ENCODE assay signal across 8 mouse cellular contexts in genomic region chr17:33629487-33630125, GRCm38 (mm10). TPM values are rescaled to one million over a fixed set of nuclear protein-coding genes. Genes with fewer than 3 reads are reported as not detected.
DNase-seq lines count a peak whose midpoint lies in the region; ATAC-seq and TF ChIP-seq lines count a peak whose summit lies in the region.

No protein-coding gene starts in this region.

- peaks cover 28% of the 10 kb centered on the region for H3K4me1 ChIP-seq in cerebellum, adult 2 months (ENCODE audit: control insufficient read depth, insufficient read depth, low read length)
- H3K4me1 ChIP-seq in spleen, adult 2 months (ENCODE audit: control insufficient read depth, insufficient read depth, insufficient read length), result peaks cover 6% of the 10 kb centered on the region; the same call in 1 of the 2 replicates
- peaks cover 35% of the 10 kb centered on the region for H3K4me1 ChIP-seq in hindbrain, embryonic 15.5 days (replicated peaks)
- peaks cover 19% of the 10 kb centered on the region for H3K4me1 ChIP-seq in midbrain, embryonic 16.5 days (ENCODE audit: control insufficient read depth, insufficient read depth, low read length)

- DNase-seq in cerebellum, adult 2 months, result peak; percentile 33 to 44
- no peak for DNase-seq in cerebellum, postnatal 4 days (ENCODE audit: low spot score in 2 of 2)
- DNase-seq in spleen, adult 2 months (ENCODE audit: low read depth in 1 of 2, low spot score in 2 of 2), result no peak
- DNase-seq in spleen, postnatal 14 days (ENCODE audit: low spot score in 2 of 2), result no peak
- no peak for DNase-seq in gastrocnemius, postnatal 36 days

- H3K27me3 ChIP-seq in cerebellum, adult 2 months (ENCODE audit: control insufficient read depth, insufficient read depth, low read length), result no peaks in the 10 kb centered on the region
- no peaks in the 10 kb centered on the region for H3K27me3 ChIP-seq in spleen, adult 2 months (ENCODE audit: control insufficient read depth, insufficient read depth, low read length)
- H3K27me3 ChIP-seq in hindbrain, embryonic 15.5 days, result no peaks in the 10 kb centered on the region
- H3K27me3 ChIP-seq in midbrain, embryonic 16.5 days (ENCODE audit: control insufficient read depth, insufficient read depth, low read depth, low read length), result no peaks in the 10 kb centered on the region

- H3K4me3 ChIP-seq in cerebellum, adult 2 months (replicated peaks; ENCODE audit: insufficient read depth, low read depth, low read length), result peak overlapping the region; percentile 89
- peak overlapping the region; percentile 100 for H3K4me3 ChIP-seq in spleen, adult 2 months (ENCODE audit: extremely low read depth, insufficient read depth, insufficient read length)
- H3K4me3 ChIP-seq in hindbrain, embryonic 15.5 days, result peak overlapping the region; percentile 72
- peak overlapping the region; percentile 73 for H3K4me3 ChIP-seq in midbrain, embryonic 16.5 days (ENCODE audit: low read depth, low read length)

- no peak for TF ChIP-seq POLR2A in cerebellum, adult 2 months (IDR thresholded peaks at IDR 0.05; ENCODE audit: borderline replicate concordance, insufficient read depth, low read length)
- TF ChIP-seq POLR2A in spleen, adult 2 months (IDR thresholded peaks at IDR 0.05; ENCODE audit: low read depth, low read length), result no peak

- WGBS in cerebellum, adult 2 months, result 51% methylated on average over 12 of the region's 12 CpGs
- WGBS in spleen, adult 2 months, result 68% methylated on average over 12 of the region's 12 CpGs
- 72% methylated on average over 12 of the region's 12 CpGs for WGBS in hindbrain, embryonic 15.5 days
- WGBS in midbrain, embryonic 16.5 days, result 75% methylated on average over 12 of the region's 12 CpGs

- intact Hi-C loops in gastrocnemius, postnatal 36 days (cut with DNase I), result no loop called here

- H3K4me2 ChIP-seq in hindbrain, embryonic 15.5 days, result peak overlapping the region; percentile 89
- H3K4me2 ChIP-seq in midbrain, embryonic 16.5 days (ENCODE audit: low read length), result peak overlapping the region; percentile 89

- no peak for TF ChIP-seq CTCF in cerebellum, adult 2 months (IDR thresholded peaks at IDR 0.05; ENCODE audit: borderline replicate concordance, insufficient read depth, low read depth, low read length)
- no peak for TF ChIP-seq CTCF in spleen, adult 2 months (IDR thresholded peaks at IDR 0.05; ENCODE audit: extremely low read depth, insufficient read depth, insufficient read length, insufficient replicate concordance)

- ATAC-seq in hindbrain, embryonic 15.5 days (ENCODE audit: low FRiP score, low read depth), result peak; percentile 21
- peak; percentile 27 for ATAC-seq in midbrain, embryonic 16.5 days
- ATAC-seq in CD4-positive, CD25-positive, alpha-beta regulatory T cell, adult 4 months, result no peak

- peaks cover 10% of the 10 kb centered on the region for H3K36me3 ChIP-seq in spleen, adult 2 months (ENCODE audit: control insufficient read depth, insufficient read depth, low read length)
- no peaks in the 10 kb centered on the region for H3K36me3 ChIP-seq in hindbrain, embryonic 15.5 days
- peaks cover 3% of the 10 kb centered on the region for H3K36me3 ChIP-seq in midbrain, embryonic 16.5 days (ENCODE audit: control insufficient read depth, insufficient read depth, low read length)

- peak overlapping the region; percentile 78 for H3K9ac ChIP-seq in hindbrain, embryonic 15.5 days
- H3K9ac ChIP-seq in midbrain, embryonic 16.5 days (ENCODE audit: low read depth, low read length), result peak overlapping the region; percentile 87

- H3K27ac ChIP-seq in cerebellum, adult 2 months (ENCODE audit: insufficient read depth, low read length), result peak overlapping the region; percentile 34; the same call in 1 of the 2 replicates
- H3K27ac ChIP-seq in spleen, adult 2 months (ENCODE audit: insufficient read depth, low read length), result peak overlapping the region; percentile 100
- H3K27ac ChIP-seq in hindbrain, embryonic 15.5 days (replicated peaks), result peak overlapping the region; percentile 98
- peak overlapping the region; percentile 98 for H3K27ac ChIP-seq in midbrain, embryonic 16.5 days (ENCODE audit: low read length)

- no peaks in the 10 kb centered on the region for H3K9me3 ChIP-seq in hindbrain, embryonic 15.5 days
- no peaks in the 10 kb centered on the region for H3K9me3 ChIP-seq in midbrain, embryonic 16.5 days (replicated peaks; ENCODE audit: control insufficient read depth, low read length, poor library complexity, severe bottlenecking)

RNA-seq across cellular contexts. Expression of gene Zfp414, which starts 0.7 kb away (rescaled TPM):
- 99.1 and 107 TPM in 2 replicates for polyA plus RNA-seq in cerebellum, adult 2 months (2012; rRNA removed)
- 69.8 and 83.5 TPM in 2 replicates for polyA plus RNA-seq in spleen, adult 2 months (2012; rRNA removed)
- polyA plus RNA-seq in hindbrain, embryonic 15.5 days (2015; fragmentation: Nextera tagmentation; extraction: Ambion mirVana), result 60.6 and 75.8 TPM in 2 replicates
- 68.1 and 75.1 TPM in 2 replicates for polyA plus RNA-seq in midbrain, embryonic 16.5 days (2015; fragmentation: Nextera tagmentation; extraction: Ambion mirVana)
- total RNA-seq in gastrocnemius, postnatal 36 days (2021), result 1 to 10 TPM; 6.6 to 7.8 TPM
- 10 to 100 TPM; 51.4 to 82.4 TPM for polyA plus RNA-seq in CD4-positive, CD25-positive, alpha-beta regulatory T cell, adult 4 months (2017; shearing (Covaris generic))

RNA-seq across cellular contexts. Expression of gene Pram1, which starts 8.2 kb away (rescaled TPM):
- polyA plus RNA-seq in cerebellum, adult 2 months (2012; rRNA removed), result 2.8 and 3.4 TPM in 2 replicates
- polyA plus RNA-seq in spleen, adult 2 months (2012; rRNA removed), result 3.1 and 4.5 TPM in 2 replicates
- polyA plus RNA-seq in hindbrain, embryonic 15.5 days (2015; fragmentation: Nextera tagmentation; extraction: Ambion mirVana), result 0.44 and 0.56 TPM in 2 replicates
- 0.40 TPM in 1 of 2 replicates, not detected in the other for polyA plus RNA-seq in midbrain, embryonic 16.5 days (2015; fragmentation: Nextera tagmentation; extraction: Ambion mirVana)
- total RNA-seq in gastrocnemius, postnatal 36 days (2021), result not detected
- 1 to 10 TPM; 1.3 to 2.4 TPM for polyA plus RNA-seq in CD4-positive, CD25-positive, alpha-beta regulatory T cell, adult 4 months (2017; shearing (Covaris generic))

RNA-seq across cellular contexts. Expression of gene Hnrnpm, which starts 57.1 kb away (rescaled TPM):
- 270 and 273 TPM in 2 replicates for polyA plus RNA-seq in cerebellum, adult 2 months (2012; rRNA removed)
- 87.3 and 103 TPM in 2 replicates for polyA plus RNA-seq in spleen, adult 2 months (2012; rRNA removed)
- 179 and 192 TPM in 2 replicates for polyA plus RNA-seq in hindbrain, embryonic 15.5 days (2015; fragmentation: Nextera tagmentation; extraction: Ambion mirVana)
- polyA plus RNA-seq in midbrain, embryonic 16.5 days (2015; fragmentation: Nextera tagmentation; extraction: Ambion mirVana), result 190 and 198 TPM in 2 replicates
- 10 to 100 TPM; 57.9 to 64.7 TPM for total RNA-seq in gastrocnemius, postnatal 36 days (2021)
- 100 to 1,000 TPM; 297 to 326 TPM for polyA plus RNA-seq in CD4-positive, CD25-positive, alpha-beta regulatory T cell, adult 4 months (2017; shearing (Covaris generic))

Comparison
In these comparisons a context has a peak if more than half of its experiments do, and no peak if none do; other contexts are left out.
1. DNase-seq: peak in cerebellum, adult 2 months (2 of 2); none in cerebellum, postnatal 4 days (0 of 2), spleen, adult 2 months (0 of 2), spleen, postnatal 14 days (0 of 2) and gastrocnemius, postnatal 36 days (0 of 2).
2. H3K27ac ChIP-seq: peak in every context shown above with its lines; median percentile 100 in spleen, adult 2 months; 98 in hindbrain, embryonic 15.5 days; 98 in midbrain, embryonic 16.5 days; 34 in cerebellum, adult 2 months.
3. Peak in every context shown above with its lines, with median percentiles within 50 percentile points of each other: H3K4me3 ChIP-seq.